In genomic region chr7:115073406-115073805, GRCm38 (mm10) we compare ENCODE assay signal across 22 mouse cellular contexts.
"Had no signal": no experiment of that assay in that cellular context is flagged by ENCODE, and none has a peak within 500 bp of the region (broad histone marks: within the 10 kb centered on the region; RNA-seq: fewer than 3 reads in every experiment).

No protein-coding gene starts in this region.

- DNase-seq: forebrain, postnatal 0 days; gastrocnemius, postnatal 14 days; gastrocnemius, postnatal 36 days; heart, adult 18-20 months; heart, postnatal 14 days; heart, postnatal 36 days; kidney, adult 18-20 months; kidney, adult 8-10 months; kidney, postnatal 14 days; kidney, postnatal 36 days; layer of hippocampus, adult 9-11 months; layer of hippocampus, postnatal 36 days; left cerebral cortex, postnatal 4 days had no signal

- ATAC-seq: forebrain, postnatal 0 days; hindbrain, postnatal 0 days; intestine, postnatal 0 days; liver, embryonic 12.5 days had no signal

- H3K27me3 ChIP-seq: heart, embryonic 12.5 days; limb, embryonic 13.5 days; liver, embryonic 12.5 days had no signal

- H3K4me3 ChIP-seq: heart, embryonic 10.5 days; heart, embryonic 12.5 days; hindbrain, embryonic 13.5 days; hindbrain, embryonic 15.5 days; limb, embryonic 13.5 days; limb, embryonic 15.5 days; liver, embryonic 12.5 days had no signal

- H3K9me3 ChIP-seq: heart, embryonic 10.5 days; heart, embryonic 12.5 days; hindbrain, embryonic 13.5 days; hindbrain, embryonic 15.5 days; limb, embryonic 13.5 days; limb, embryonic 15.5 days; liver, embryonic 12.5 days had no signal

- H3K27ac ChIP-seq: heart, embryonic 10.5 days; hindbrain, embryonic 13.5 days; hindbrain, embryonic 15.5 days; hindbrain, postnatal 0 days; limb, embryonic 13.5 days; limb, embryonic 15.5 days; liver, embryonic 12.5 days had no signal

- H3K36me3 ChIP-seq: heart, embryonic 10.5 days; heart, embryonic 12.5 days; hindbrain, embryonic 13.5 days; hindbrain, embryonic 15.5 days; limb, embryonic 13.5 days; limb, embryonic 15.5 days; liver, embryonic 12.5 days had no signal

- H3K4me1 ChIP-seq: heart, embryonic 10.5 days; heart, embryonic 12.5 days; hindbrain, embryonic 13.5 days; hindbrain, embryonic 15.5 days; liver, embryonic 12.5 days had no signal

- H3K4me2 ChIP-seq: heart, embryonic 12.5 days; hindbrain, embryonic 13.5 days; hindbrain, embryonic 15.5 days; limb, embryonic 13.5 days; limb, embryonic 15.5 days; liver, embryonic 12.5 days had no signal

- H3K9ac ChIP-seq: forebrain, postnatal 0 days; heart, embryonic 12.5 days; hindbrain, embryonic 13.5 days; hindbrain, embryonic 15.5 days; limb, embryonic 13.5 days; limb, embryonic 15.5 days; liver, embryonic 12.5 days had no signal
